Mouse (Mus musculus) 416B (cell line): ENCODE results near the gene Ccdc116.
"Not testable (repeated sequence)": the region's sequence is repeated elsewhere in the genome, so short reads cannot be mapped to it uniquely, and the experiment has no call there.

ENCODE experiments used
- DNase-seq: peaks from one replicate; pipeline ENCODE4 v3.0.0; 2011; ENCODE audit warnings: low read depth

Ccdc116 gene

GRCm38 (mm10) chr16:17146772-17147235, at the start of gene Ccdc116:
Gene Ccdc116 (minus strand): TSS chr16:17147229.
- DNase-seq, result no peak

DNA sequence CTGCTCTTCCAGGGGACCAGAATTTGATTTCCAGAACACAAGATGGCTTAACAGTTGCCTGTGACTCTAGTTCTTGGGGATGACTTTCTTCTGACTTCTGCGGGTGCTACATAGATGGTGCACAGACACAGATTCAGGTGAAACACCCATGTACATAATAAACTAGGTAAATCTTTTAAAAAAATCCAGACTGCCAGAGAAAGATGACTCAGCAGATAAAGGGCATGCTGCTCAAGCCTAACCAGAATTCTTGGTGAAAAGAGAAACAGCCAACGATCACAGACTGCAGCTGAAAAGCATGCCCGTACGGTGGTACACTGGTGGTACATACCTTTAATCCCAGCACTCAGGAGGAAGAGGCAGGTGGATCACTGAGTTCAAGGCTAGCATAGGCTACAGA, 46.8 kb upstream of the Ccdc116 start:
- no peak for DNase-seq

GRCm38 (mm10) chr16:17185475-17185874, 38.4 kb upstream of the Ccdc116 start:
- DNase-seq, result peak; percentile 40

DNA sequence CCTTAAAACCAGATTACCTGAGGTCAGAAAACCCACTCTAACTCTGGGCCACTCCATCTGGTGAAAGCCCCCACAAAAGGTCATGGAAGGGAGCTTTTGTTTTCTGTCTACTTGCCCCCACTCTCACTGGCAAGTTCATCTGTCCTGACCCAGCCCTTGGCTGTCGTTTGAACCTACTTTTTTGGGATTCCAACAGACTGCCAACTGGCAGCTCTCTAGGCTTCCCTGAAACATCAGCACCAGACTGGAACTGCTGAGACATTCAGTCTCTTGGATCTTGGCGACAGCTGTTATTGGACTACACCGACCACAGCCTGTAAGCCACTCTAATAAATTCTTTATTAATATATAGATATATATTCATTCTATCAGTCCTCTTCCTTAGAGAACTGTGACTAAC, 36.0 kb upstream of the Ccdc116 start:
- no peak for DNase-seq

DNA sequence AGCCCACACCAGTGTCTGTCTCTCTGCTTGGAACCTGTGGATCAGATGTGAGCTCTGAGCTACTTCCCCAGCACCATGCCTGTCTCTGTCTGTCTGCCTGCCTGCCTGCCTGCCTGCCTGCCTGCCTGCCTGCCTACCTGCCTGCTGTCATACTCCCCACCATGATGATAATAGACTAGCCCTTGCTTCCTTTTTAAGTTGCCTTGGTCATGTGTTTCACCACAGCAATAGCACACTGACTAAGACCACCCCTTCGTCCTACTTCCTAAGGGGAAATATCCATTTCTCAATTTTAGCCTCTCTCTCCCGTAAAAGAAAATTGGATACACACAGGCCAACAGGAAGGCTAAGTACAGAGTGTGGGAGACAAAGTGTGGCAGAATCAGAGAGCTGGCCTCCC, 35.1 kb upstream of the Ccdc116 start:
- peak; percentile 59 for DNase-seq

DNA sequence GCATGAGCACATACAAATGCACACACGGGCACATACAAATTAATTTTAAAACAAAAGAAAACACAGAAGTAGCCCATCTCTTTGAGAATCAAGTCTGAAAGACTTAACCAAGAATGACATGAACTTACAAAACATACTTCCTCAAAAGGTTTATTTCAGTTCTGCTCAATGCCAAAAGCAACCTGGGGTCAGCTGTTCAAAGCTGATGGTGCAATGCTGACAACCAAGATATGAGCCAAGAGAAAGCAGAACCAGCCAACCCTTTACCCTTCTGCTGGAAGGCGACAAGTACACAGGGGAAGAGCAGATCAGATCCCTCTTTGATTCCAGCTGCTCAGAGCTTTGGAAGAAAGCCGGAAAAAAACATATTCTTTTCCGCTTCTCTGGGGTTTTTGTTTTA, 34.4 kb upstream of the Ccdc116 start:
- peak; percentile 90 for DNase-seq

- DNase-seq, result peak; percentile 69
Measured at GRCm38 (mm10) chr16:17179706-17180105, 32.7 kb upstream of the Ccdc116 start.

DNA sequence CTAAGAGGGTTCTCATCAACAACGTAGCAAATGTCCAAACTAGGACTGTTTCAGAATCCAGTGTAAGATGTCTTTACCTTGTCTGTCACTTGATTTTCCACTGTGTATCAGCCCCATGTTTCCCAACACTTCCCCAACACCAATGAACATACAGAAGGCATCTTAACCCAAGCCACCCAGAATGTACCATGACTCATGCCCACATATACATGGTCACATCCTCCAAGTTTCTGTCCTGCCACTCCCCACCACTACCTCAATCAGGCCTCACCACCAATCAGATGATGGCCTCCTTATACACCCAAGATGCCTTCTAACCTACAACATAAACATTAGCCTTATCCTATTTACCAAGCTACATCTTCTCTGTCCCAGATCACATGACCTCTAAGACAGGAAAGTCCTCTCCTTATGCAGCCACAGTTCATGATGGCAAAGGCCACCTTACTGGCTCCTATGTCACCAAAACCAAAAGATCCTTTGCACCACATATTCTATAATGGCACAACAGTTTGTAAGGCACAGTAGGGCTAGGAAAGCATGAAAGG, 30.7 kb upstream of the Ccdc116 start:
- peak; percentile 92 for DNase-seq

DNA sequence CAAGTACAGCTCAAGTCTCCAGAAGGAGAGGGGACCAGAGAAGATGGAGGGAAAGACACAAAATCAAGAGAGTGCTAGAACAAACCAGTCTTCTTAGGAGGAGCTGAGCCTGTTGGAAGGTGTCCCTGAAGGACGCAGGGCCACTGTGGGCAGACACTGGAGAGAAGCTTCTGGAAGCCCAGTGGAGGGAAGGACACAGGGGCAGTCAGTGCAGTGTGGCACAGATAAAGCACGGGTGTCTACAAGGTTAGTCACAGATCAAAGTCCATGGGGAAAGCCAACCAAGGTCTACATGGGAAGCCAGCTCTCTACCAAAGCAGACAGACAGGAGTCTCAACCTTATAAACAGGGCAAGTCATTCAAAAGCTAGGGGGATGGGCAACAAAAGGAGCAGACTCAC, 28.7 kb upstream of the Ccdc116 start:
- DNase-seq, result no peak

DNA sequence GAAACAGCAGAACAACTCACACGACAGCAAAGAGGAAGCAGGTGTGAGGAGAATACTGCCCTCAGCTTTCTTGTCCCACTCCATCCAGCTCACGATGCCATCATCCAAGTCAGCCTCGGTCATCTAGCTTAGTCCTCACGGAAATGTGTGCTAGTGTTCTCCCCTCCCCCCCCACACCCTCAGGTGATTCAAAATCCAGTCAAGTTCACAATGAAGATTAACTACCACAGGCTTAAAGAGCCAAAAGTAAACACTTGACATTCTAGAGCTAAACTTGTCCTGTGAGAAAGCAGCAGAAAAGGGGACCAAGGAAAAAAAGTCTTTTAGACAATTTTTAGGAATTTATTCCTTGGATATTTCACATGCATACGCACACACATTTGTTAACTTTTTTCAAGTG, 21.0 kb upstream of the Ccdc116 start:
- DNase-seq, result no peak

- no peak for DNase-seq
Measured at GRCm38 (mm10) chr16:17167179-17167578, 20.1 kb upstream of the Ccdc116 start.

GRCm38 (mm10) chr16:17165478-17165877, 18.4 kb upstream of the Ccdc116 start:
- not testable (repeated sequence) for DNase-seq

GRCm38 (mm10) chr16:17154346-17154745, 7.3 kb upstream of the Ccdc116 start:
- DNase-seq, result no peak

DNA sequence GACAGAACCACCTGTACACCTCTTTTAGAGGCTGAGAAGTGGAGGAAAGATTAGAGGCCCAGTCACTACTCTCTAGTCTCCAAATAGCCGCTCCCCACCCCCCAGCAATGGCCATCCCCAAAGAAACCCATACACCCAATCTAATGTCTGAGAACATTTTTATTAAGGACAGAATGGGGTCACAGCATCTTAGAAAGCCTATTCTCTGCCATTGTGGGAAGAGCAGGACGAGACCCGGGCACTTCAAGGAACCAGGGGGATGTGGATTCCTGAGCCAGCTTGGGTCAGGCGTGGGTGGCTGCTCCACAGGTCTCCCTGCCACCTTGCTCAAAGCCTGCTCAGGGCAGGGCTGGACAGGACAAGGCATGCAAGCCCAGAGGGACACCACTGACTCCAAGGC, 4.8 kb upstream of the Ccdc116 start:
- DNase-seq, result no peak

DNA sequence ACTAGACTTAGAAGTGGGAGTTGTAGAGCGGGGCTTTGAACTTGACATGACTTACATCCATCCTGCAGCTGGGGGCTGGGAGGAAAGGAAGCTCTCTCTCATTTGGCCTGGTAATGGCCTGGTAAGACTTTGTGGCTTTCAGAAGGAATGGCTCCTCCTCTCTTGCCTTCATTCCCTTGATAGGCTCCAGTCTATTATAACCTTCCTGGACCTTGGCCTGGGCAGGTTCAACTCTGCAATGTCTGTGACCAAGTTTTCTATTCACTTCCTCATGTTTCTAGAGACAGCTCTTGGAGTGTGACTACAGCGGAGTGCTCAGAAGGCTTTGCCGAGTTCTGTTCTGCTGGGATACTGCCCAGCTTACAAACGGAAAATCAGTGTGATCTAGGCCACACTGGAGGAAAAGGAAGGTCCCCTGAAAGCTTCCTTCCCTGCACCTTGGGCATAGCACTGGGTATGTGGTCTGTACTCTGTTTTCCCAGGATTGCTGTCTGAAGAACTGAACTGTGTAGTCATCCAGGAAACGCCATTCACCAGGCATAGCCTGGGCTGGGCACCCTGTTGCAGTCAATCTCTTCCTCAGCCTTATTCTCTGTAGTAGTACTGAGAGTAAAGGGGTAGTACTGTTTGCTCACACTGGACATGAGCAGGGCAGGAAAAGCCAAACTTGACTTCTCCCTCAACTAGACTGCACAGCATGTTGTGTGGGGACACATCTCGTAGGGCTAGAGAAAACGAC, 3.7 kb upstream of the Ccdc116 start:
- DNase-seq, result no peak

GRCm38 (mm10) chr16:17148084-17148483, 1.1 kb upstream of the Ccdc116 start:
- DNase-seq, result no peak

GRCm38 (mm10) chr16:17147391-17147929, 431 bp upstream of the Ccdc116 start:
- DNase-seq, result no peak

DNA sequence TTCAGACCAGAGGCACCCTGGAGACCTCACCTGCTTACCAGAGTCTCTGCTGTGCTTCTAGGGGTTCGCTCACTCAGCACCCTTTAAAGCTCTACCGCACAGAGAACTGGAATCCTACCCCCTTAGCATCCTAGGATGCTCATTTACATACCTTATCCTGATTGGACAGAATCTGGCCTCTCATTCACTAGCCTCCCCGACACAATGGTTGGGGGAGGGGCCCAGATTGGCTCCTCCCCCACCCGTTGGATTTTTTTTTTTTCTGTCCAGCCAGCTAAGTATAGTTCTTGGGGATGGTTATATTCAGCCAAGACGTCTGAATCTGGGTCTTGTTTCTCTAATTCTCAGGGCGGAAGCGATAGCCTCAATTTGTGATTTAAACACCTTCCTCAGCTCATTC, 2.7 kb downstream of the Ccdc116 start, which contains the start of gene Ydjc:
Ydjc (plus strand) TSS at position 283 of the 400 bp plus-strand sequence.
- DNase-seq, result peak; percentile 57

DNA sequence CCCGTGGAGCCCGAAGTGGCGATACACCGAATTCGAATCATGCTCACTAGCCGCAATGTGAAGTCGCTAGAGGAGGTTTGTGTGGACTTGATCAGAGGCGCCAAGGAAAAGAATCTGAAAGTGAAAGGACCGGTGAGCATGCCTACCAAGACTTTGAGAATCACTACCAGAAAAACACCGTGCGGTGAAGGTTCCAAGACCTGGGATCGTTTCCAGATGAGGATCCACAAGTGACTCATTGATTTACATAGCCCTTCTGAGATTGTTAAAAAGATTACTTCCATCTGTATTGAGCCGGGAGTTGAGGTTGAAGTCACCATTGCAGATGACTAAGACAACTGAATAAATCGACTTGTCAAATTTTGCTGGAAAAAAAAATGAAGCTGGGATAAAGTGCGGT, 9.7 kb downstream of the Ccdc116 start:
- peak; percentile 24 for DNase-seq

DNA sequence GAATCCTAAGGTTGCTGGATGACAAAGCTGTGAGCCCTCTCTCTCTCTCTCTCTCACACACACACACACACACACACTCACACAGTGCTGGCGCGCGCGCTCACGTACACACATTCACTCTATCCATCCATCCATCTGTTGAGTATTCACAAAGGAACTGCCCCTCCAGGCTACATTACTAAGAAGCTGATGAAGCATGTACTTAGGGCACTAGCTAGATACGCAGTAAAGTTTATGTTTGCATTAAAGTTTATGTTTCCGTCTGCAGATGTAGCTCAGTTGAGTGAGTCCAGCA, 14.2 kb downstream of the Ccdc116 start:
- DNase-seq, result no peak

- DNase-seq, result peak; percentile 97
Measured at GRCm38 (mm10) chr16:17132089-17132905, 14.7 kb downstream of the Ccdc116 start, which contains the start of gene Sdf2l1. Gene Sdf2l1 (minus strand): TSS chr16:17132383.

DNA sequence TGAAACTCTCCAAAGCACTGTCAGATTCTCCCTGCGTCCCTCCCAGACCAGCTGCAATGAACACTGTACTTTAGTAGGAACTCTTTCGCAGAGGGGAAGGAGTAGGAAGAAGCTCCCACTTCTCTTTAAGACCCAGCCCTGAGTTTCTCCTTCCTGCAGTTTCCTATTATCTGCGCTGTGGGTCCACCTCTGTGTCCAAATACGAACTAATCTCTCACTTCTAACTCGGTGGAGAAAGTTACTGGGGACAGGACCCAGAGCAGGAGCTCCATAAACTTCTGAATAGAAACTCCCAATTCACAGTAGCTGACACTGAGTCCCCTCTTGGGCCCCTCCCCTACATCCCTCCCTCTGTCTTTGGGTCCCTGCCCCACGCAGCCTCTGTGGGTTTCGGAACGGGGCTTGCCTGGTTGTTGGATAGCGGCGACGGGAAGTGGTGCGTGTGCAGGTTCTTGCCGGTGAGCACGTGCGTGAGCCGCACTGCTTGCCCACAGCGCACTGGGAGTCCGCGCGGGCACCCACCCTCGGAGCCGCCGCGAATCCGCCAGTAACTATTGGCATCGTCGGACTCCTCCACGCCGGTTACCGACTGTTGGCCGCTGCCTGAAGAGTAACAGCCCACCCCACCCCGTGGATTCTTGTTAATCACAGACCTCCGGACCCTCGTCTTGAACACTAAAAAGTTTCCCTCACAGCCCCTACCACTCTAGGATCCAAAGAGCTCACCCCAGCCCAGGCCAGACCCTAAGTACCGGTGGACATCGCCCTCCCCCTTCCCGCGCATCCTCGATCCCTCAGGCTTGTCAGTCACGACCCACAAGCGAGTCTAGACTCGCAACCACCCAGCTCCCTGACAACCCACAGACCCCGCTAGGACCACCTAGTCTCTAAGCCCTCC, 15.6 kb downstream of the Ccdc116 start:
- peak; percentile 26 for DNase-seq
